Mouse (Mus musculus) cerebellum, adult 2 months (tissue): ENCODE data around the gene Pskh1.

Source experiments
- CTCF ChIP-seq: fragments of 200-500 bp; IDR thresholded peaks from 2 replicates; pipeline ENCODE4 v1.5.1; 2011; ENCODE audit warnings: low read depth, mild to moderate bottlenecking, control low read depth, low read length, moderate library complexity, borderline replicate concordance; ENCODE audit not compliant: insufficient read depth
- POLR2A ChIP-seq: fragments of 200-500 bp; IDR thresholded peaks from 2 replicates; pipeline ENCODE4 v1.6.1; 2011; ENCODE audit warnings: low read length, control low read depth, borderline replicate concordance; ENCODE audit not compliant: insufficient read depth

DNA sequence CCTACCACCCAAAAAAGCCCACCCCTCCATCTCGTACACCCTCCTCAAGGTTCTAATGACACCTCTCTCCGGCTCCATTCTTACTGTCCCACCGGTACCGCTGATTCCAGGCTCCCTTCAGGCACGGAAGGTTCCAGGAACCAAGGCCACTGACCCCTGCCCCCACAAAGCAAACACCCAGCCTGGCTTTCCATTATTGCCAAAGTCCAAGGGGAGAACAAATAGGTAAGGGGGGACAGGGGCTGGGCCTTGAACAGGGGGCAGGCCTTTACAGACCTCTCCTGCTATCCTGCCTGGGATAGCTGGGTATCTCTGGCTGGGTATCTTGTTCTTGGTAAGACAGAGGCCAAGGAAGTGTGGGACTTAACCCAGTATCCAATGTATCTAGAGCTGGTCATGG, 42.3 kb downstream of the Pskh1 start:
- TF ChIP-seq CTCF (no peak), POLR2A (no peak)
